9 mouse cellular contexts compared by ENCODE assay signal in genomic region chr9:21152715-21153114, GRCm38 (mm10). TPM values are rescaled to one million over a fixed set of nuclear protein-coding genes. Genes with fewer than 3 reads are reported as not detected.
DNase-seq lines count a peak whose midpoint lies in the region; ATAC-seq and TF ChIP-seq lines count a peak whose summit lies in the region.
"Had no signal": no experiment of that assay in that cellular context is flagged by ENCODE, and none has a peak within 500 bp of the region (broad histone marks: within the 10 kb centered on the region; RNA-seq: fewer than 3 reads in every experiment).

No protein-coding gene starts in this region.

- H3K9me3 ChIP-seq in heart, embryonic 13.5 days, result no peaks in the 10 kb centered on the region
- no peaks in the 10 kb centered on the region for H3K9me3 ChIP-seq in liver, embryonic 14.5 days (ENCODE audit: control insufficient read depth, low read length)
- H3K9me3 ChIP-seq: G1E had no signal

- TF ChIP-seq CTCF in liver, embryonic 14.5 days (IDR thresholded peaks at IDR 0.05; ENCODE audit: low read depth), result peak; percentile 79

- TF ChIP-seq EP300 in liver, embryonic 14.5 days (IDR thresholded peaks at IDR 0.05; ENCODE audit: low read depth), result no peak

- no peaks in the 10 kb centered on the region for H3K27me3 ChIP-seq in heart, embryonic 13.5 days (replicated peaks)
- no peaks in the 10 kb centered on the region for H3K27me3 ChIP-seq in liver, embryonic 14.5 days (ENCODE audit: control insufficient read depth, insufficient read depth, low read length)

- H3K4me2 ChIP-seq in heart, embryonic 13.5 days, result peak overlapping the region; percentile 89
- H3K4me2 ChIP-seq in liver, embryonic 14.5 days (ENCODE audit: low read depth), result peak overlapping the region; percentile 71

- ATAC-seq in heart, embryonic 13.5 days (ENCODE audit: extremely low read depth, insufficient number of reproducible peaks, low FRiP score, low TSS enrichment), result no peak
- ATAC-seq in liver, embryonic 14.5 days (ENCODE audit: insufficient read depth), result no peak

- peak overlapping the region; percentile 44 for H3K4me3 ChIP-seq in brown adipose tissue, adult 24 weeks (ENCODE audit: insufficient read depth, low read depth, low read length)
- peak overlapping the region; percentile 55 for H3K4me3 ChIP-seq in heart, embryonic 13.5 days
- H3K4me3 ChIP-seq in liver, embryonic 14.5 days (ENCODE audit: insufficient read depth in 1 of 2, low read depth in 2 of 2, low read length in 2 of 2), result peak overlapping the region; percentile 26 to 31; a peak in 1 of 4 replicates

- 0 out of 2 replicates have a peak, but pooled peaks cover 3% of the 10 kb centered on the region for H3K36me3 ChIP-seq in heart, embryonic 13.5 days
- H3K36me3 ChIP-seq in liver, embryonic 14.5 days (replicated peaks; ENCODE audit: control insufficient read depth, insufficient read depth, low read depth), result no peaks in the 10 kb centered on the region

- peak; percentile 19 for DNase-seq in cerebellum, adult 11-12 months
- DNase-seq in cerebellum, adult 18-20 months, result no peak
- DNase-seq in kidney, postnatal 10 days, result peak; percentile 78
- no peak for DNase-seq in liver, embryonic 14.5 days (ENCODE audit: low read depth in 3 of 3, low spot score in 3 of 3)
- DNase-seq in natural killer cell, adult 2 months (ENCODE audit: low spot score in 2 of 2), result peak; percentile 34 to 60
- DNase-seq in yolk sac, embryonic 10.5 days (ENCODE audit: low spot score), result no peak

- peak overlapping the region; percentile 78 for H3K9ac ChIP-seq in heart, embryonic 13.5 days
- H3K9ac ChIP-seq in liver, embryonic 14.5 days (replicated peaks), result peak overlapping the region; percentile 2; the same call in 1 of the 2 replicates

- H3K27ac ChIP-seq in brown adipose tissue, adult 24 weeks (replicated peaks; ENCODE audit: low read depth, low read length), result no peak overlapping the region
- peak overlapping the region; percentile 75 for H3K27ac ChIP-seq in heart, embryonic 13.5 days (replicated peaks)
- H3K27ac ChIP-seq in liver, embryonic 14.5 days, result no peak overlapping the region

- peaks cover 12% of the 10 kb centered on the region for H3K4me1 ChIP-seq in brown adipose tissue, adult 24 weeks (ENCODE audit: control insufficient read depth, insufficient read depth, insufficient read length, low read length)
- H3K4me1 ChIP-seq in heart, embryonic 13.5 days, result peaks cover 39% of the 10 kb centered on the region
- H3K4me1 ChIP-seq in liver, embryonic 14.5 days (replicated peaks; ENCODE audit: control insufficient read depth in 2 of 2, insufficient read depth in 2 of 2, low read length in 1 of 2), result peaks cover 11 to 24% of the 10 kb centered on the region in 2 experiments

- 2% methylated on average over 11 of the region's 11 CpGs for WGBS in heart, embryonic 13.5 days
- WGBS in liver, embryonic 14.5 days (ENCODE audit: insufficient replicate concordance), result 3% methylated on average over 11 of the region's 11 CpGs

RNA-seq across cellular contexts. Expression of gene Cdc37, which starts 2.9 kb away (rescaled TPM):
- 70.4 and 78.0 TPM in 2 replicates for polyA plus RNA-seq in brown adipose tissue, adult 24 weeks (2012; ENCODE audit: insufficient read depth, insufficient read length, missing spikeins)
- polyA plus RNA-seq in heart, embryonic 13.5 days (2015; fragmentation: Nextera tagmentation; extraction: Ambion mirVana), result 222 and 230 TPM in 2 replicates
- polyA plus RNA-seq in liver, embryonic 14.5 days (2012; rRNA removed), result 36.8 and 123 TPM in 2 replicates
- polyA plus RNA-seq in liver, embryonic 14.5 days (2014; fragmentation: Nextera tagmentation; extraction: Ambion mirVana), result 118 and 129 TPM in 2 replicates

RNA-seq across cellular contexts. Expression of gene Pde4a, which starts 12.8 kb away (rescaled TPM):
- polyA plus RNA-seq in brown adipose tissue, adult 24 weeks (2012; ENCODE audit: insufficient read depth, insufficient read length, missing spikeins), result 16.2 and 29.4 TPM in 2 replicates
- polyA plus RNA-seq in heart, embryonic 13.5 days (2015; fragmentation: Nextera tagmentation; extraction: Ambion mirVana), result 9.5 and 11.3 TPM in 2 replicates
- polyA plus RNA-seq in liver, embryonic 14.5 days (2012; rRNA removed), result 1.3 and 1.4 TPM in 2 replicates
- 1.1 and 1.4 TPM in 2 replicates for polyA plus RNA-seq in liver, embryonic 14.5 days (2014; fragmentation: Nextera tagmentation; extraction: Ambion mirVana)

RNA-seq across cellular contexts. Expression of gene Tyk2, which starts 21.7 kb away (rescaled TPM):
- 3.8 and 4.1 TPM in 2 replicates for polyA plus RNA-seq in brown adipose tissue, adult 24 weeks (2012; ENCODE audit: insufficient read depth, insufficient read length, missing spikeins)
- polyA plus RNA-seq in heart, embryonic 13.5 days (2015; fragmentation: Nextera tagmentation; extraction: Ambion mirVana), result 13.7 and 14.0 TPM in 2 replicates
- 5.7 and 6.2 TPM in 2 replicates for polyA plus RNA-seq in liver, embryonic 14.5 days (2012; rRNA removed)
- polyA plus RNA-seq in liver, embryonic 14.5 days (2014; fragmentation: Nextera tagmentation; extraction: Ambion mirVana), result 4.0 and 5.1 TPM in 2 replicates

Comparison
In these comparisons a context has a peak if more than half of its experiments do, and no peak if none do; other contexts are left out.
1. DNase-seq: peak in cerebellum, adult 11-12 months (single experiment), kidney, postnatal 10 days (single experiment) and natural killer cell, adult 2 months (2 of 2); none in cerebellum, adult 18-20 months (0 of 2), liver, embryonic 14.5 days (0 of 3) and yolk sac, embryonic 10.5 days (single experiment).
2. Peak in every context shown above with its lines, with median percentiles within 50 percentile points of each other: H3K4me3 ChIP-seq.